Mouse (Mus musculus) thymus, adult 2 months (tissue): ENCODE measurements at regions not wholly inside any gene's neighbourhood (a gene's known extent, or its start where the extent isn't known, plus 50 kb on each side); places are given as distances from the start of the nearest gene placed in this dataset.

ENCODE experiments used
- CTCF ChIP-seq: fragments of 200-500 bp; IDR thresholded peaks from 2 replicates; pipeline ENCODE4 v1.5.1; 2012; ENCODE audit warnings: mild to moderate bottlenecking, control low read depth, low read length, moderate library complexity, borderline replicate concordance; ENCODE audit not compliant: control insufficient read depth, poor library complexity, insufficient read depth; ENCODE audit errors: extremely low read depth
- POLR2A ChIP-seq: fragments of 200-500 bp; IDR thresholded peaks from 2 replicates; pipeline ENCODE4 v1.6.1; 2012; ENCODE audit warnings: mild to moderate bottlenecking, low read length, control low read depth, moderate library complexity; ENCODE audit not compliant: control insufficient read depth, poor library complexity, insufficient read depth; ENCODE audit errors: extremely low read depth

- TF ChIP-seq CTCF (no peak), POLR2A (no peak)
Measured at GRCm38 (mm10) chr3:147976069-147976468, 1014.3 kb downstream of the Adgrl2 start.
